Mouse (Mus musculus) embryonic facial prominence, embryonic 12.5 days (tissue): ENCODE measurements at regions not wholly inside any gene's neighbourhood (a gene's known extent, or its start where the extent isn't known, plus 50 kb on each side); places are given as distances from the start of the nearest gene placed in this dataset.

ENCODE experiments used
- ATAC-seq: fragments of 200-750 bp; cut with Nextera tagmentation; 2 replicates; pipeline ENCODE4 v1.8.0; 2017; ENCODE audit not compliant: insufficient number of reproducible peaks, insufficient read depth, low FRiP score, low TSS enrichment
- H3K27ac ChIP-seq: fragments of 300-500 bp; sonication (generic); 2 replicates; pipeline ENCODE4 v1.5.1; 2016; ENCODE audit warnings: mild to moderate bottlenecking
- H3K27me3 ChIP-seq: fragments of 300-500 bp; sonication (generic); 2 replicates; pipeline ENCODE4 v1.6.1; 2016; ENCODE audit warnings: mild to moderate bottlenecking, moderate library complexity
- H3K36me3 ChIP-seq: fragments of 300-500 bp; sonication (generic); 2 replicates; pipeline ENCODE4 v1.6.1; 2016; ENCODE audit warnings: mild to moderate bottlenecking
- H3K4me1 ChIP-seq: fragments of 300-500 bp; sonication (generic); 2 replicates; pipeline ENCODE4 v1.6.1; 2016
- H3K4me2 ChIP-seq: fragments of 300-500 bp; sonication (generic); replicated peaks from 2 replicates; pipeline ENCODE4 v1.6.1; 2016; ENCODE audit warnings: mild to moderate bottlenecking, moderate library complexity
- H3K4me3 ChIP-seq: fragments of 300-500 bp; sonication (generic); 2 replicates; pipeline ENCODE4 v1.5.1; 2016; ENCODE audit warnings: mild to moderate bottlenecking
- H3K9ac ChIP-seq: fragments of 300-500 bp; sonication (generic); 2 replicates; pipeline ENCODE4 v1.6.1; 2016; ENCODE audit warnings: mild to moderate bottlenecking, moderate library complexity
- H3K9me3 ChIP-seq: fragments of 300-500 bp; sonication (generic); 2 replicates; pipeline ENCODE4 v1.6.1; 2016; ENCODE audit warnings: mild to moderate bottlenecking, moderate library complexity
- WGBS: fragments of 180-500 bp; shearing (Covaris S2); methylation state at CpG from one replicate; pipeline ENCODE4 v1.1.7; 2016; 5-methylcytosine and 5-hydroxymethylcytosine counted together

GRCm38 (mm10) chr9:68072624-68073023, 232.4 kb downstream of the Vps13c start:
- no peak overlapping the region for H3K4me3 ChIP-seq
- no peaks in the 10 kb centered on the region for H3K4me1 ChIP-seq
- ATAC-seq: no peak
- H3K27me3 ChIP-seq: no peaks in the 10 kb centered on the region
- H3K27ac ChIP-seq: no peak overlapping the region
- H3K9me3 ChIP-seq: no peaks in the 10 kb centered on the region
- WGBS: 89% methylated on average over 4 of the region's 4 CpGs
- H3K4me2 ChIP-seq: no peak overlapping the region
- H3K9ac ChIP-seq: no peak overlapping the region
- no peaks in the 10 kb centered on the region for H3K36me3 ChIP-seq

GRCm38 (mm10) chr9:68077329-68077728, 237.1 kb downstream of the Vps13c start:
- ATAC-seq: no peak
- H3K4me3 ChIP-seq: no peak overlapping the region
- H3K36me3 ChIP-seq: no peaks in the 10 kb centered on the region
- WGBS: 85% methylated on average over 2 of the region's 2 CpGs
- H3K4me1 ChIP-seq: no peaks in the 10 kb centered on the region
- H3K27me3 ChIP-seq: no peaks in the 10 kb centered on the region
- no peaks in the 10 kb centered on the region for H3K9me3 ChIP-seq
- H3K4me2 ChIP-seq: no peak overlapping the region
- no peak overlapping the region for H3K9ac ChIP-seq
- no peak overlapping the region for H3K27ac ChIP-seq

GRCm38 (mm10) chr9:68083341-68083740, 243.1 kb downstream of the Vps13c start:
- Histone ChIP-seq H3K4me3 (no peak overlapping the region), H3K27ac (no peak overlapping the region), H3K27me3 (no peaks in the 10 kb centered on the region), H3K4me1 (no peaks in the 10 kb centered on the region), H3K36me3 (no peaks in the 10 kb centered on the region), H3K9ac (no peak overlapping the region), H3K9me3 (no peaks in the 10 kb centered on the region), H3K4me2 (no peak overlapping the region)
- no peak for ATAC-seq
- WGBS: 84% methylated on average over 4 of the region's 4 CpGs

- H3K9ac ChIP-seq: no peak overlapping the region
- H3K36me3 ChIP-seq: no peaks in the 10 kb centered on the region
- H3K4me1 ChIP-seq: no peaks in the 10 kb centered on the region
- 90% methylated on average over 4 of the region's 4 CpGs for WGBS
- no peaks in the 10 kb centered on the region for H3K27me3 ChIP-seq
- H3K27ac ChIP-seq: no peak overlapping the region
- no peak for ATAC-seq
- no peak overlapping the region for H3K4me3 ChIP-seq
- H3K9me3 ChIP-seq: no peaks in the 10 kb centered on the region
- no peak overlapping the region for H3K4me2 ChIP-seq
These were observed 244.8 kb downstream of the Vps13c start for GRCm38 (mm10) chr9:68084966-68085365.

GRCm38 (mm10) chr9:68094561-68094960, 254.4 kb downstream of the Vps13c start:
- H3K4me3 ChIP-seq: no peak overlapping the region
- H3K9me3 ChIP-seq: no peaks in the 10 kb centered on the region
- no peaks in the 10 kb centered on the region for H3K4me1 ChIP-seq
- no peak overlapping the region for H3K4me2 ChIP-seq
- H3K36me3 ChIP-seq: no peaks in the 10 kb centered on the region
- H3K27ac ChIP-seq: no peak overlapping the region
- H3K27me3 ChIP-seq: no peaks in the 10 kb centered on the region
- H3K9ac ChIP-seq: no peak overlapping the region
- 84% methylated on average over 5 of the region's 5 CpGs for WGBS
- no peak for ATAC-seq

- no peak overlapping the region for H3K4me2 ChIP-seq
- no peaks in the 10 kb centered on the region for H3K36me3 ChIP-seq
- H3K9ac ChIP-seq: no peak overlapping the region
- ATAC-seq: no peak
- H3K4me3 ChIP-seq: no peak overlapping the region
- H3K4me1 ChIP-seq: no peaks in the 10 kb centered on the region
- no peaks in the 10 kb centered on the region for H3K9me3 ChIP-seq
- no peak overlapping the region for H3K27ac ChIP-seq
- WGBS: 71% methylated on average over 9 of the region's 9 CpGs
- H3K27me3 ChIP-seq: no peaks in the 10 kb centered on the region
These were observed 269.6 kb downstream of the Vps13c start for GRCm38 (mm10) chr9:68109841-68110240.

- ATAC-seq: no peak
- H3K9ac ChIP-seq: no peak overlapping the region
- no peaks in the 10 kb centered on the region for H3K36me3 ChIP-seq
- no peak overlapping the region for H3K4me2 ChIP-seq
- no peaks in the 10 kb centered on the region for H3K9me3 ChIP-seq
- WGBS: 74% methylated on average over 10 of the region's 10 CpGs
- H3K27me3 ChIP-seq: no peaks in the 10 kb centered on the region
- H3K4me3 ChIP-seq: no peak overlapping the region
- no peak overlapping the region for H3K27ac ChIP-seq
- H3K4me1 ChIP-seq: no peaks in the 10 kb centered on the region
These were observed 275.0 kb downstream of the Vps13c start for GRCm38 (mm10) chr9:68115151-68115690.

GRCm38 (mm10) chr9:68116221-68116741, 276.1 kb downstream of the Vps13c start:
- H3K4me2 ChIP-seq: no peak overlapping the region
- WGBS: 51% methylated on average over 10 of the region's 10 CpGs
- no peak overlapping the region for H3K9ac ChIP-seq
- no peak for ATAC-seq
- no peak overlapping the region for H3K4me3 ChIP-seq
- H3K4me1 ChIP-seq: no peaks in the 10 kb centered on the region
- no peak overlapping the region for H3K27ac ChIP-seq
- H3K9me3 ChIP-seq: no peaks in the 10 kb centered on the region
- no peaks in the 10 kb centered on the region for H3K27me3 ChIP-seq
- no peaks in the 10 kb centered on the region for H3K36me3 ChIP-seq

GRCm38 (mm10) chr9:68118266-68118665, 278.1 kb downstream of the Vps13c start:
- 56% methylated on average over 2 of the region's 2 CpGs for WGBS

GRCm38 (mm10) chr9:68122266-68122665, 282.1 kb downstream of the Vps13c start:
- ATAC-seq: no peak
- H3K4me2 ChIP-seq: no peak overlapping the region
- WGBS: 26% methylated on average over 3 of the region's 3 CpGs
- H3K4me3 ChIP-seq: no peak overlapping the region
- no peak overlapping the region for H3K27ac ChIP-seq
- no peaks in the 10 kb centered on the region for H3K9me3 ChIP-seq
- H3K9ac ChIP-seq: no peak overlapping the region
- H3K36me3 ChIP-seq: no peaks in the 10 kb centered on the region
- H3K4me1 ChIP-seq: no peaks in the 10 kb centered on the region
- no peaks in the 10 kb centered on the region for H3K27me3 ChIP-seq

More at GRCm38 (mm10) chr9:68118266-68118665, 278.1 kb downstream of the Vps13c start:
- H3K9me3 ChIP-seq: no peaks in the 10 kb centered on the region
- H3K4me3 ChIP-seq: no peak overlapping the region
- no peaks in the 10 kb centered on the region for H3K4me1 ChIP-seq
- H3K27ac ChIP-seq: no peak overlapping the region
- no peaks in the 10 kb centered on the region for H3K36me3 ChIP-seq
- ATAC-seq: no peak
- H3K27me3 ChIP-seq: no peaks in the 10 kb centered on the region
- no peak overlapping the region for H3K4me2 ChIP-seq
- no peak overlapping the region for H3K9ac ChIP-seq

GRCm38 (mm10) chr9:68131263-68131662, 291.1 kb downstream of the Vps13c start:
- no peak for ATAC-seq
- Histone ChIP-seq H3K9me3 (no peaks in the 10 kb centered on the region), H3K4me2 (no peak overlapping the region), H3K27me3 (no peaks in the 10 kb centered on the region), H3K4me1 (no peaks in the 10 kb centered on the region), H3K27ac (no peak overlapping the region), H3K4me3 (no peak overlapping the region), H3K9ac (no peak overlapping the region), H3K36me3 (no peaks in the 10 kb centered on the region)

GRCm38 (mm10) chr9:68135446-68136050, 295.4 kb downstream of the Vps13c start:
- H3K9ac ChIP-seq: no peak overlapping the region
- no peak overlapping the region for H3K27ac ChIP-seq
- no peak overlapping the region for H3K4me3 ChIP-seq
- no peaks in the 10 kb centered on the region for H3K4me1 ChIP-seq
- no peaks in the 10 kb centered on the region for H3K27me3 ChIP-seq
- WGBS: 50% methylated on average over 2 of the region's 2 CpGs
- no peaks in the 10 kb centered on the region for H3K9me3 ChIP-seq
- no peaks in the 10 kb centered on the region for H3K36me3 ChIP-seq
- no peak overlapping the region for H3K4me2 ChIP-seq
- ATAC-seq: no peak
